Mouse (Mus musculus) hindbrain, embryonic 16.5 days (tissue): Measurements from ENCODE around the gene 3100002H09Rik. TPM values are rescaled to one million over a fixed set of nuclear protein-coding genes. Genes with fewer than 3 reads are reported as not detected.

Experiments
- ATAC-seq: fragments of 200-750 bp; cut with Nextera tagmentation; 2 replicates; pipeline ENCODE4 v1.8.0; 2017; ENCODE audit warnings: moderate TSS enrichment, moderate library complexity
- H3K27ac ChIP-seq: fragments of 300-500 bp; sonication (generic); 2 replicates; pipeline ENCODE4 v1.5.1; 2014; ENCODE audit warnings: low read depth, mild to moderate bottlenecking, control low read depth, low read length, moderate library complexity
- H3K27me3 ChIP-seq: fragments of 300-500 bp; sonication (generic); replicated peaks from 2 replicates; pipeline ENCODE4 v1.6.1; 2014; ENCODE audit warnings: low read length; ENCODE audit not compliant: control insufficient read depth, insufficient read depth
- H3K36me3 ChIP-seq: fragments of 300-500 bp; sonication (generic); 2 replicates; pipeline ENCODE4 v1.6.1; 2014; ENCODE audit warnings: mild to moderate bottlenecking, low read length, moderate library complexity, mixed read lengths; ENCODE audit not compliant: control insufficient read depth, insufficient read depth
- H3K4me1 ChIP-seq: fragments of 300-500 bp; sonication (generic); 2 replicates; pipeline ENCODE4 v1.6.1; 2014; ENCODE audit warnings: low read depth, low read length; ENCODE audit not compliant: control insufficient read depth, insufficient read depth
- H3K4me2 ChIP-seq: fragments of 300-500 bp; sonication (generic); 2 replicates; pipeline ENCODE4 v1.6.1; 2014; ENCODE audit warnings: mild to moderate bottlenecking, low read length, control low read depth, moderate library complexity
- H3K4me3 ChIP-seq: fragments of 300-500 bp; sonication (generic); 2 replicates; pipeline ENCODE4 v1.5.1; 2014; ENCODE audit warnings: mild to moderate bottlenecking, low read length, control low read depth, moderate library complexity
- H3K9ac ChIP-seq: fragments of 300-500 bp; sonication (generic); 2 replicates; pipeline ENCODE4 v1.6.1; 2014; ENCODE audit warnings: low read depth, mild to moderate bottlenecking, control low read depth, low read length, moderate library complexity
- H3K9me3 ChIP-seq: fragments of 300-500 bp; sonication (generic); 2 replicates; pipeline ENCODE4 v1.6.1; 2014; ENCODE audit warnings: mild to moderate bottlenecking, low read length, moderate library complexity; ENCODE audit not compliant: control insufficient read depth
- WGBS: fragments of 180-500 bp; shearing (Covaris S2); extraction: QIAGEN DNeasy Blood & Tissue Kit; methylation state at CpG from one replicate; pipeline ENCODE4 v1.1.7; 2014; 5-methylcytosine and 5-hydroxymethylcytosine counted together
- polyA plus RNA-seq: library from polyadenylated mRNA; unstranded; fragments of >200 nt; fragmentation: Nextera tagmentation; extraction: Ambion mirVana; gene quantifications from 2 replicates; pipeline ENCODE4 v1.2.1, GENCODE M21; 2015

3100002H09Rik gene
- polyA plus RNA-seq, 1 experiment from 2014 or later: 0.36 TPM

- Histone ChIP-seq H3K36me3 (no peaks in the 10 kb centered on the region), H3K4me3 (no peak overlapping the region), H3K4me2 (no peak overlapping the region), H3K9ac (no peak overlapping the region), H3K9me3 (no peaks in the 10 kb centered on the region), H3K4me1 (peaks cover 20% of the 10 kb centered on the region), H3K27ac (no peak overlapping the region), H3K27me3 (peaks cover 10% of the 10 kb centered on the region; the same call in 1 of the 2 replicates)
- no peak for ATAC-seq
- WGBS: 85% methylated on average over 5 of the region's 5 CpGs
Measured at GRCm38 (mm10) chr4:124622566-124622965, 12.0 kb upstream of the 3100002H09Rik start.

- ATAC-seq: no peak
- 49% methylated on average over 11 of the region's 11 CpGs for WGBS
Measured at GRCm38 (mm10) chr4:124621406-124621805, 10.8 kb upstream of the 3100002H09Rik start.

GRCm38 (mm10) chr4:124618599-124618998 is 8.0 kb upstream of the 3100002H09Rik start:
- ATAC-seq: no peak
- H3K27me3 ChIP-seq: peaks cover 8% of the 10 kb centered on the region; the same call in 1 of the 2 replicates
- peaks cover 15% of the 10 kb centered on the region for H3K4me1 ChIP-seq
- H3K9me3 ChIP-seq: no peaks in the 10 kb centered on the region
- no peaks in the 10 kb centered on the region for H3K36me3 ChIP-seq
- WGBS: 7% methylated on average over 16 of the region's 16 CpGs
- H3K4me3 ChIP-seq: no peak overlapping the region
- no peak overlapping the region for H3K27ac ChIP-seq
- peak overlapping the region; percentile 0; the same call in 1 of the 2 replicates for H3K4me2 ChIP-seq
- no peak overlapping the region for H3K9ac ChIP-seq

More at GRCm38 (mm10) chr4:124621406-124621805, 10.8 kb upstream of the 3100002H09Rik start:
- Histone ChIP-seq H3K9ac (no peak overlapping the region), H3K4me3 (no peak overlapping the region), H3K27me3 (peaks cover 10% of the 10 kb centered on the region; the same call in 1 of the 2 replicates), H3K4me1 (peaks cover 17% of the 10 kb centered on the region), H3K4me2 (no peak overlapping the region), H3K9me3 (no peaks in the 10 kb centered on the region), H3K36me3 (no peaks in the 10 kb centered on the region), H3K27ac (no peak overlapping the region)

- Histone ChIP-seq H3K4me3 (no peak overlapping the region), H3K9ac (no peak overlapping the region), H3K27ac (no peak overlapping the region), H3K27me3 (peaks cover 8% of the 10 kb centered on the region; the same call in 1 of the 2 replicates), H3K4me1 (peaks cover 12% of the 10 kb centered on the region), H3K4me2 (no peak overlapping the region), H3K9me3 (no peaks in the 10 kb centered on the region), H3K36me3 (no peaks in the 10 kb centered on the region)
- WGBS: 33% methylated on average over 1 of the region's 1 CpGs
- ATAC-seq: no peak
Measured at GRCm38 (mm10) chr4:124616636-124617035, 6.0 kb upstream of the 3100002H09Rik start.

- Histone ChIP-seq H3K27me3 (peaks cover 8% of the 10 kb centered on the region; the same call in 1 of the 2 replicates), H3K36me3 (no peaks in the 10 kb centered on the region), H3K4me1 (peaks cover 11% of the 10 kb centered on the region), H3K27ac (no peak overlapping the region), H3K4me3 (no peak overlapping the region), H3K9me3 (no peaks in the 10 kb centered on the region), H3K4me2 (no peak overlapping the region), H3K9ac (no peak overlapping the region)
- 34% methylated on average over 9 of the region's 9 CpGs for WGBS
- no peak for ATAC-seq
Measured at GRCm38 (mm10) chr4:124615986-124616385, 5.4 kb upstream of the 3100002H09Rik start.

GRCm38 (mm10) chr4:124615406-124615960 is 4.9 kb upstream of the 3100002H09Rik start:
- peak; percentile 55 for ATAC-seq
- H3K27ac ChIP-seq: 0 out of 2 replicates have a peak overlapping the region, but pooled peaks have one; percentile 32

GRCm38 (mm10) chr4:124614189-124614588 is 3.6 kb upstream of the 3100002H09Rik start:
- H3K27ac ChIP-seq: no peak overlapping the region
- H3K9ac ChIP-seq: no peak overlapping the region
- H3K36me3 ChIP-seq: no peaks in the 10 kb centered on the region
- no peak overlapping the region for H3K4me2 ChIP-seq
- no peaks in the 10 kb centered on the region for H3K9me3 ChIP-seq
- no peaks in the 10 kb centered on the region for H3K27me3 ChIP-seq
- no peak for ATAC-seq
- H3K4me3 ChIP-seq: no peak overlapping the region
- WGBS: 0% methylated on average over 1 of the region's 1 CpGs
- peaks cover 11% of the 10 kb centered on the region for H3K4me1 ChIP-seq

More at GRCm38 (mm10) chr4:124615406-124615960, 4.9 kb upstream of the 3100002H09Rik start:
- Histone ChIP-seq H3K4me3 (no peak overlapping the region), H3K4me1 (peaks cover 11% of the 10 kb centered on the region), H3K4me2 (no peak overlapping the region), H3K27me3 (peaks cover 8% of the 10 kb centered on the region; the same call in 1 of the 2 replicates), H3K9ac (no peak overlapping the region), H3K36me3 (no peaks in the 10 kb centered on the region), H3K9me3 (no peaks in the 10 kb centered on the region)
- WGBS: 29% methylated on average over 14 of the region's 14 CpGs

- no peak overlapping the region for H3K9ac ChIP-seq
- no peaks in the 10 kb centered on the region for H3K36me3 ChIP-seq
- ATAC-seq: no peak
- no peaks in the 10 kb centered on the region for H3K27me3 ChIP-seq
- H3K4me2 ChIP-seq: no peak overlapping the region
- WGBS: 85% methylated on average over 4 of the region's 4 CpGs
- H3K4me3 ChIP-seq: no peak overlapping the region
- H3K9me3 ChIP-seq: no peaks in the 10 kb centered on the region
- H3K27ac ChIP-seq: no peak overlapping the region
- H3K4me1 ChIP-seq: peaks cover 5% of the 10 kb centered on the region; the same call in 1 of the 2 replicates
Measured at GRCm38 (mm10) chr4:124611768-124612167, 1.2 kb upstream of the 3100002H09Rik start.

GRCm38 (mm10) chr4:124610066-124610465 is 537 bp downstream of the 3100002H09Rik start:
- Histone ChIP-seq H3K9me3 (no peaks in the 10 kb centered on the region), H3K9ac (no peak overlapping the region), H3K27me3 (no peaks in the 10 kb centered on the region; the same call in 1 of the 2 replicates), H3K27ac (no peak overlapping the region), H3K36me3 (no peaks in the 10 kb centered on the region), H3K4me1 (no peaks in the 10 kb centered on the region; the same call in 1 of the 2 replicates), H3K4me2 (no peak overlapping the region), H3K4me3 (no peak overlapping the region)
- no peak for ATAC-seq
- 47% methylated on average over 2 of the region's 2 CpGs for WGBS
